Mouse (Mus musculus) common myeloid progenitor, adult 5-6 weeks (primary cell): ENCODE data around the gene Gm37240. TPM values are rescaled to one million over a fixed set of nuclear protein-coding genes. Genes with fewer than 3 reads are reported as not detected.
"Not testable (repeated sequence)": the region's sequence is repeated elsewhere in the genome, so short reads cannot be mapped to it uniquely, and the experiment has no call there.

Source experiments
- ATAC-seq: replicated peaks from 2 replicates; pipeline ENCODE4 v1.8.0; 2016; ENCODE audit warnings: low read depth, mild to moderate bottlenecking, moderate TSS enrichment, inconsistent platforms; ENCODE audit not compliant: poor library complexity, severe bottlenecking
- total RNA-seq: library from RNA; stranded (forward); fragments of 200-1000, 187-1606 nt; gene quantifications from 2 replicates; pipeline ENCODE4 v1.2.3, GENCODE M21; 2017

Gm37240 gene
- total RNA-seq, 1 experiment from 2014 or later, result not detected

GRCm38 (mm10) chr3:84586736-84587135 is 1300.6 kb downstream of the Gm37240 start:
- ATAC-seq, result peak; percentile 61

GRCm38 (mm10) chr3:84582913-84583276 is 1304.4 kb downstream of the Gm37240 start:
- ATAC-seq, result no peak

- ATAC-seq, result peak; percentile 87
Observed at GRCm38 (mm10) chr3:84582023-84582912, 1305.0 kb downstream of the Gm37240 start, which contains the start of gene Arfip1. Arfip1 (minus strand) TSS chr3:84582625.

DNA sequence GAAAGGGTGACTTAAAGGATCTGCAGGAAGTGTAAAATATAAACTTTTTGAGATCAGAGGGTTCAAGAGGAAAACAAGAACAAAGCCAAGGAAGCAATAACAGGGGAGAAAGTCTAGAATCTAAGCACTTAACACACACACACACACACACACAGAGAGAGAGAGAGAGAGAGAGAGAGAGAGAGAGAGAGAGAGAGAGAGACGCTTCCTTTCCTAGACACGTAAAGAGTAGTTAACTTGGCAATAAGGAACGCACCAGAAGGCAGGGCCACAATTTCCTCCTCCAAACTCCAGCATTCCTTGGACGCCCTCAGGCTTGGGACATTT is 1305.7 kb downstream of the Gm37240 start:
- no peak for ATAC-seq

DNA sequence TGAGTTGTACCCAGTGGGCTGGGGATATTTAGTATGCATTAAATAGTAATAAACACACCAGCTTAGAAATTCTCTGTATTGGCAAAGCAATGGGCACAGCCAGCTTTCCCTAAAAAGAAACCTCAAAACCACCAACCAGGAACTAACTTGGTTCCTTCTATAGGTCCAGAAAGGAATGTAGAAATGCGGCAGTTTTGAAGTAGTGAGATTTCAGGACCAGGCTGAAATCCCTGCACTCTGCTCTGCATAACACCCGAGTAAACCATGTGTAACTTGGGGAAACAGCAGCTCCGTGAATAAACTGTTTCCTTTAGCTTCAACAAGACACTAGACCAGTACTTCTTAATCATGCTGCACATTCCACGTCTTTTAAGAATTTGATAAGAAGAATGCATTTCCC is 1306.6 kb downstream of the Gm37240 start:
- ATAC-seq, result no peak

- peak; percentile 45 for ATAC-seq
Observed at GRCm38 (mm10) chr3:84570501-84570900, 1316.8 kb downstream of the Gm37240 start.

- peak; percentile 52; the same call in 1 of the 2 replicates for ATAC-seq
Observed at GRCm38 (mm10) chr3:84569587-84569986, 1317.7 kb downstream of the Gm37240 start.

DNA sequence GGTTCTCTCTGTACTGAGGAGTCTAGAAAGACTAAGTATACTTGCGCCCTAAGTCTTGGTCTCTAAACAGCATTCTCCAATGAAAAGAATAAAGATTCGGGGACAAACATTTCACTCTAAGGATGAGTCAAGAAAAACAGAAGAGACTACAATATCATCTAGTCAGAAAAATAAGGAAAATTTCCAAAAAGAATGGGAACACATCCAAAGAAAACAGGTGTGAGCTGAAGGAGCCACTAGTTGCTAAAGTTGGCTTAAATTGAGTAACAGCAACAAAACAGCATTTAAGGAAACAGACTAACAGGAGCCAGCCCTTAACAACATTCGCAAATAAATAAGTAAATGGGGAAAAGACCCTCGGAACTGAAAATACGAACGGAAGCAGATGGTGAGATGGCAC is 1318.8 kb downstream of the Gm37240 start:
- no peak for ATAC-seq

- no peak for ATAC-seq
Observed at GRCm38 (mm10) chr3:84563415-84563814, 1323.9 kb downstream of the Gm37240 start.

DNA sequence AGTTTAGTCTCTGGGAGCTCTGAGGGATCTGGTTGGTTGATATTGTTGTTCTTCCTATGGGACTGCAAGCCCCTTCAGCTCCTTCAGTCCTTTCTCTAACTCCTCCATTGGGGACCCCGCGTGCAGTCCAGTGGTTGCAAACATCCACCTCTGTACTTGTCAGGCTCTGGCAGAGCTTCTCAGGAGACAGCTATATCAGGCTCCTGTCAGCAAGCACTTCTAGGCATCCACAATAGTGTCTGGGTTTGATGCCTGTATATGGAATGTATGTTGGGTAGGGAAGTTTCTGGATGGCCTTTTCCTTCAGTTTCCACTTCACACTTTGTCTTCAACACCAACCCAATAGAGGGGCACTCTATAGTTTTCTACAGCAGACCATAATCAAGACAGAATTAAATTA is 1324.4 kb downstream of the Gm37240 start:
- ATAC-seq, result not testable (repeated sequence)

DNA sequence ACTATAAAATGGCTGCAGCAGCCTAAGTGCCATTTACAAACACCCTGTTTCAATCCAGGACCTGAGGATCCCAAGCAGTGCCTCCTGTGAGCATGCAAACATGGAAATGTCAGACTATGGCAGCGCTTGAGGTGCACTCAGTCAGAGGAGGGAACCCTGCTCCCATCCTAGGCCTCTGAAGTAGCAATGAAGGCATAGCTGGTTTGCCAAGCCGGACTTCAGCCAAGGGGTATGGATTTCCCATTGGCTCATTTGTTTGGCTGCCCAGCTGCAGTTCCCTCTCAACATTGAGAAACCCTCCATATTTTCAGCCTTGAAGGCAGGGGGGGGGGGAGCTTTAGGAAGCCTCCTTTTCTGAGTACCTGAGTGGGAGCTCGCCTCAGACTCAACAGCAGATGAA is 1329.0 kb downstream of the Gm37240 start:
- no peak for ATAC-seq

DNA sequence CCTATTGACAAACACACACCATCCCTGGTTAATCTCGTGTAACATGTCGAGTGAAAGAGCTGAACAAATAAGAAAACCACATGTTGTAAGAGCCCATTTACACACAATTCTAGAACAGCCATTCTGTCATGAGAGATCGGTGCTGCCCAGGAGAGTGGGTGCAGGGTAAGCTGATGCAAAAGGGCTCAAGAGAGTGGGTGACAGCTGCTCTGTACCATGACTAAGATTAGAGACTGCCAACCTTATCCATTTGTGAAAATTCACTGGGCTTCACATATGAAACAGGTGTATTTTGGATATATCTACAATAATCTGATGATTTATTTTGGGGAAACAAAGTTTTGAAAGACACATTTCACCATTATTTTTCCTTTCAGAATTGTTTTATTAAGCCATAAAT is 1331.5 kb downstream of the Gm37240 start:
- ATAC-seq, result no peak

GRCm38 (mm10) chr3:84547177-84547576 is 1340.1 kb downstream of the Gm37240 start:
- ATAC-seq, result peak; percentile 68

DNA sequence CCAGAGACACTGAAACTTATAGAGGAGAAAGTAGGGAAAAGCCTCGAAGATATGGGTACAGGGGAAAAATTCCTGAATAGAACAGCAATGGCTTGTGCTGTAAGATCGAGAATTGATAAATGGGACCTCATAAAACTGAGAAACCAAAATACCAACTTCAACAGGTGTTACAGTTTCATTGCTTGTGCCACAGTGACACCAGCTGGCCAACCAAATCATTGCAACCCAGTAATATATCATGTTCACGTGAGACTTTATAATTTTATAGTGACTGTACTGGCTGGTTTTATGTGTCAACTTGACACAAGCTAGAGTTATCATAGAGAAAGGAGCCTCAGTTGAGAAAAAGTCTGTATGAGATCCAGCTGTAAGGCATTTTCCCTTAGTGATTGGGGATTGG is 1344.9 kb downstream of the Gm37240 start:
- ATAC-seq, result peak; percentile 80

DNA sequence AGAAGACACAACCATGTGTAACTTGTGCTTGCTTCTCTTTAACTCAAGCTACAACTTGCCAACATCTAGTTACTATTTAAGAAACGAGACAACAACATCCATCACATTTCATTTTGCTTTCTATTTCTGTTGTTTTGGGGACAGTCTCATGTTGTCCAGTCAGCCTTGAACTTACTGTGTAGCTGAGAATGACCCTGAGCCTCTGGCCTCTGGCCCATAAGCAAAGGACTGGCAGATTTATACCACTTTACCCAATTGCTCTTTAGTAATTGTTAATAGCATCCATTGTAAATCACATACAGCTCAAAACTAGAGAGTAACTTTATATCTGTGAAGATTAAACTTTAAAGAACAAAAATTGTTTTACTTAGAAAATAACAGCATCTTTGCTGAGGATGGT is 1345.4 kb downstream of the Gm37240 start:
- ATAC-seq, result no peak

DNA sequence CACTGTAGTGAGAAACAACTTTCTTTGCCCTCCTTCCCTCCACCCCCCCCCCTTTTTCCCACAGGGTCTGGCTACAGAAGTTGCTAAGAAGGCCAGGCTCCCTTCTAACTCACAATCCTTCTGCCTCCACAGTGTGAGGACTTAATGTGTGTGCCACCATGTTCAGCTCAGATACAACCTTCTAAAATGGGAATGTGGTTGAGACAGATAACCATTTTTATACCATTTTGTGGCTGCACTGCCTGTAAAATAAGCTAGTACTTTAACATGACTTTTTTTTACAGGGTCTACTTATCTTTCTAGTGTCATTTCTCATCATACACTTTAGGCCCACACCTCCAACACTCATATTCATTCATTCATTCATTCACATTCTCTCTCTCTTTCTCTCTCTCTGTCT is 1346.7 kb downstream of the Gm37240 start:
- ATAC-seq, result 0 out of 2 replicates have a peak, but pooled peaks have one; percentile 39

DNA sequence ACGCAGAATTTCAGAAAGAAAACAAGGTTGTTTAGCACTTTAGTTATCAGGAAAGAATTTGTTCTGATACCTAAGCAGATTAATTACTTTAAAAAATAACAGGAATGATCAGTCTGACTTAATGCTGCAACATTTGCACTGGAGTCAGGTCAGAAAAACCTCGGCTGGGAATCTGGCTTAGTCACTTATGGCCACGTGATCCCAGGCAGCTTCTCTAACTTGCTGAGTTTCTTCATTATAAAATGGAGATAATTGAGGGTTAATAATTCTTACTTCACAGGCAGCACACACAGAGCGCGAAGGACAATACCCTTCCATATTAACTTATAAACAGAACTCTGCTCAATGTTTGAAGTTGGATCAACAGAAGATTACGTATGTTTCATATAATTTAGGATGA is 1350.3 kb downstream of the Gm37240 start:
- ATAC-seq, result no peak

DNA sequence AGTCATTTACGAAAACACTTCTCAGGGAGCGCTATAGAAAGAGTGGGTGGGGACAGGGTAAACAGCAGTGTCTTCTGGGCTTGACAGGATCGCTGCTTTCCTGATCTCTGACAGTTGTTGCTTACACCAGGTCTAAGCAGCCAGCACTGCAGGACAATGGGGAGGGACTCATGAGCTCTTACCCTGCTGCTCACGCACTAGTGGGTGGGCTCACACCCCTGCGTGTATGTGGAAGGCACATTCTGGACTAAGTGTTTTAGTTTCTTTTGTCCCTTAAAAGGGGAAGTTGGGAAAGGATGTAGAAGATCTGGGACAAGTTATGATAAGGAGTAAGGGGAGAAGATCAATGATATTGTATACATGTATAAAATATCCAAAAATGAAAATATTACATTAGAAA is 1354.1 kb downstream of the Gm37240 start:
- peak; percentile 36; the same call in 1 of the 2 replicates for ATAC-seq

DNA sequence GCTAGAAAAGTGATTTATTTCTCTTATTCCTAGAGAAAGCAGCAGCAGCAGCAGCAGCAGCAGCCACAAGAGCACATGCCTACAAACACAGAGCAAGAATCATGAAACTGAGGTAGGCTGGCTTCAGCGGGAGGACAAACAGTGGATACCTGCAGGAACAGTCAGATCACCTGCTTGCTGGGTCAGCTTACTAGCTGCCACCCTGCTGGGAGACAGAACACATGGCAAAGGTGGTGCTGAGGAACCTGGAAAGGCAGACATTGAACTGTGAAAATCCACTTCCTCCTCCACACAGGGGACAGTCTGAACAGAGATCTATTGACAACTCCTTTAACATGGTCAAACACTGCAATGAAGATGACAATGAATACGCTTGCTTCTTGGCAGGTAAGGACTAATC is 1358.3 kb downstream of the Gm37240 start:
- ATAC-seq, result no peak

DNA sequence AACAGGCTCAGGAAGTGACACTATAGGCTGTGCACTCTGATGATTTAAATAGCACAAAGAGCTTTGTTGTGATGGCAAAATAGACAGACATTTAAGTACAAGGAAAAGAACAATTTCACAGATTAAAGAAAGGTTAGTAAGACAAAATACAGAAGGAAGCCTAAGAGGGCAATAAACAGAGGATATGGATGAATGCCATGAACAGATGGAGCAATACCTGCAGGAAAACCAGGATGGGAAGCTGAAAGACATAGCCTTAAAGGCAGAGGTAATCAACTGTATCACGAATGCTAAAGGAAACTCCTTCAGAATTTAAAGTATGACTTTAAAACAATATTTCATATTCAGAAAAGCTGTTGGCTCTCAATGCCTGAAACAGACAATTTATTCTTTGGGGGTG is 1362.4 kb downstream of the Gm37240 start:
- no peak for ATAC-seq

GRCm38 (mm10) chr3:84516163-84516562 is 1371.2 kb downstream of the Gm37240 start:
- ATAC-seq, result no peak
